Mouse (Mus musculus): Measurements from ENCODE around the gene Gm28048. TPM values are rescaled to one million over a fixed set of nuclear protein-coding genes. Genes with fewer than 3 reads are reported as not detected.

Gene Gm28048
- polyA plus RNA-seq, 1 experiment from 2014 or later, result 4.4 TPM

- WGBS, result 78% methylated on average over 8 of the region's 8 CpGs
- no peak for DNase-seq (ENCODE audit: extremely low spot score, low spot score)
- H3K27me3 ChIP-seq (ENCODE audit: poor library complexity, severe bottlenecking), result no peaks in the 10 kb centered on the region
Observed at GRCm38 (mm10) chr11:22846960-22847731, 134.7 kb downstream of the Gm28048 start.

GRCm38 (mm10) chr11:22846093-22846835 lies 135.6 kb downstream of the Gm28048 start:
- Histone ChIP-seq H3K27ac (no peak overlapping the region), H3K9me3 (no peaks in the 10 kb centered on the region), H3K36me3 (replicated peaks) (no peaks in the 10 kb centered on the region), H3K27me3 (ENCODE audit: poor library complexity, severe bottlenecking) (no peaks in the 10 kb centered on the region), H3K4me3 (no peak overlapping the region), H3K4me1 (peaks cover 22% of the 10 kb centered on the region)
- WGBS, result 64% methylated on average over 6 of the region's 6 CpGs
- DNase-seq (ENCODE audit: extremely low spot score, low spot score), result no peak

More at GRCm38 (mm10) chr11:22846960-22847731, 134.7 kb downstream of the Gm28048 start:
- Histone ChIP-seq H3K9me3 (no peaks in the 10 kb centered on the region), H3K27ac (no peak overlapping the region), H3K4me1 (peaks cover 22% of the 10 kb centered on the region), H3K36me3 (replicated peaks) (no peaks in the 10 kb centered on the region), H3K4me3 (no peak overlapping the region)

GRCm38 (mm10) chr11:22844754-22845718 lies 136.9 kb downstream of the Gm28048 start:
- Histone ChIP-seq H3K27ac (no peak overlapping the region), H3K27me3 (ENCODE audit: poor library complexity, severe bottlenecking) (no peaks in the 10 kb centered on the region), H3K9me3 (no peaks in the 10 kb centered on the region), H3K4me1 (peaks cover 22% of the 10 kb centered on the region), H3K36me3 (replicated peaks) (no peaks in the 10 kb centered on the region), H3K4me3 (no peak overlapping the region)
- 84% methylated on average over 4 of the region's 4 CpGs for WGBS
- no peak for DNase-seq (ENCODE audit: extremely low spot score, low spot score)

GRCm38 (mm10) chr11:22839456-22839855 lies 142.4 kb downstream of the Gm28048 start:
- Histone ChIP-seq H3K9me3 (no peaks in the 10 kb centered on the region), H3K36me3 (replicated peaks) (no peaks in the 10 kb centered on the region), H3K27me3 (ENCODE audit: poor library complexity, severe bottlenecking) (no peaks in the 10 kb centered on the region), H3K4me1 (no peaks in the 10 kb centered on the region; the same call in 1 of the 2 replicates), H3K4me3 (no peak overlapping the region), H3K27ac (no peak overlapping the region)
- DNase-seq (ENCODE audit: extremely low spot score, low spot score), result no peak
- WGBS, result 69% methylated on average over 3 of the region's 3 CpGs

- Histone ChIP-seq H3K36me3 (replicated peaks) (no peaks in the 10 kb centered on the region), H3K9me3 (no peaks in the 10 kb centered on the region), H3K27me3 (ENCODE audit: poor library complexity, severe bottlenecking) (no peaks in the 10 kb centered on the region), H3K4me3 (no peak overlapping the region), H3K27ac (no peak overlapping the region), H3K4me1 (no peaks in the 10 kb centered on the region; the same call in 1 of the 2 replicates)
- no peak for DNase-seq (ENCODE audit: extremely low spot score, low spot score)
- 56% methylated on average over 1 of the region's 1 CpGs for WGBS
Observed at GRCm38 (mm10) chr11:22838361-22838760, 143.5 kb downstream of the Gm28048 start.

- H3K4me3 ChIP-seq, result no peak overlapping the region
- WGBS, result 95% methylated on average over 10 of the region's 10 CpGs
- no peak for DNase-seq (ENCODE audit: extremely low spot score, low spot score)
Observed at GRCm38 (mm10) chr11:22836269-22836668, 145.6 kb downstream of the Gm28048 start.

GRCm38 (mm10) chr11:22832600-22832999 lies 149.3 kb downstream of the Gm28048 start:
- no peak for DNase-seq (ENCODE audit: extremely low spot score, low spot score)
- no peaks in the 10 kb centered on the region for H3K9me3 ChIP-seq
- H3K4me1 ChIP-seq, result peaks cover 14% of the 10 kb centered on the region
- no peak overlapping the region for H3K27ac ChIP-seq
- no peaks in the 10 kb centered on the region for H3K27me3 ChIP-seq (ENCODE audit: poor library complexity, severe bottlenecking)
- H3K4me3 ChIP-seq, result no peak overlapping the region
- H3K36me3 ChIP-seq (replicated peaks), result no peaks in the 10 kb centered on the region
- WGBS, result 83% methylated on average over 4 of the region's 4 CpGs

More at GRCm38 (mm10) chr11:22836269-22836668, 145.6 kb downstream of the Gm28048 start:
- H3K36me3 ChIP-seq (replicated peaks), result no peaks in the 10 kb centered on the region
- no peaks in the 10 kb centered on the region for H3K9me3 ChIP-seq
- H3K4me1 ChIP-seq, result no peaks in the 10 kb centered on the region; the same call in 1 of the 2 replicates
- no peaks in the 10 kb centered on the region for H3K27me3 ChIP-seq (ENCODE audit: poor library complexity, severe bottlenecking)
- H3K27ac ChIP-seq, result no peak overlapping the region

- Histone ChIP-seq H3K4me1 (peaks cover 14% of the 10 kb centered on the region), H3K9me3 (no peaks in the 10 kb centered on the region), H3K27ac (no peak overlapping the region), H3K4me3 (no peak overlapping the region), H3K27me3 (ENCODE audit: poor library complexity, severe bottlenecking) (no peaks in the 10 kb centered on the region), H3K36me3 (replicated peaks) (no peaks in the 10 kb centered on the region)
- 89% methylated on average over 11 of the region's 11 CpGs for WGBS
- DNase-seq (ENCODE audit: extremely low spot score, low spot score), result no peak
Observed at GRCm38 (mm10) chr11:22831916-22832315, 150.0 kb downstream of the Gm28048 start.

- H3K27me3 ChIP-seq (ENCODE audit: poor library complexity, severe bottlenecking), result no peaks in the 10 kb centered on the region
- no peak overlapping the region for H3K27ac ChIP-seq
- H3K4me3 ChIP-seq, result no peak overlapping the region
- no peaks in the 10 kb centered on the region for H3K36me3 ChIP-seq (replicated peaks)
- no peak for DNase-seq (ENCODE audit: extremely low spot score, low spot score)
- H3K4me1 ChIP-seq, result peaks cover 14% of the 10 kb centered on the region
- no peaks in the 10 kb centered on the region for H3K9me3 ChIP-seq
- WGBS, result 70% methylated on average over 6 of the region's 6 CpGs
Observed at GRCm38 (mm10) chr11:22830684-22831083, 151.2 kb downstream of the Gm28048 start.

- no peak for DNase-seq (ENCODE audit: extremely low spot score, low spot score)
- Histone ChIP-seq H3K27ac (0 out of 2 replicates have a peak overlapping the region, but pooled peaks have one; percentile 20), H3K4me1 (peaks cover 14% of the 10 kb centered on the region), H3K36me3 (replicated peaks) (no peaks in the 10 kb centered on the region), H3K27me3 (ENCODE audit: poor library complexity, severe bottlenecking) (no peaks in the 10 kb centered on the region), H3K4me3 (no peak overlapping the region), H3K9me3 (no peaks in the 10 kb centered on the region)
- WGBS, result 63% methylated on average over 5 of the region's 5 CpGs
Observed at GRCm38 (mm10) chr11:22830179-22830611, 151.7 kb downstream of the Gm28048 start.

- H3K4me1 ChIP-seq, result peaks cover 14% of the 10 kb centered on the region
- H3K4me3 ChIP-seq, result no peak overlapping the region
- H3K9me3 ChIP-seq, result no peaks in the 10 kb centered on the region
- WGBS, result 96% methylated on average over 15 of the region's 15 CpGs
- DNase-seq (ENCODE audit: extremely low spot score, low spot score), result no peak
- no peaks in the 10 kb centered on the region for H3K36me3 ChIP-seq (replicated peaks)
- H3K27ac ChIP-seq, result no peak overlapping the region
- H3K27me3 ChIP-seq (ENCODE audit: poor library complexity, severe bottlenecking), result no peaks in the 10 kb centered on the region
Observed at GRCm38 (mm10) chr11:22828988-22829632, 152.8 kb downstream of the Gm28048 start.
